Comparison of ENCODE assay signal across 11 mouse cellular contexts in genomic region chr13:13503695-13504386, GRCm38 (mm10).
DNase-seq lines count a peak whose midpoint lies in the region; ATAC-seq and TF ChIP-seq lines count a peak whose summit lies in the region.
"Had no signal": no experiment of that assay in that cellular context is flagged by ENCODE, and none has a peak within 500 bp of the region (broad histone marks: within the 10 kb centered on the region; RNA-seq: fewer than 3 reads in every experiment).

No protein-coding gene starts in this region.

- no peak overlapping the region for H3K4me3 ChIP-seq in lung, embryonic 16.5 days (ENCODE audit: low read length)
- no peak overlapping the region for H3K4me3 ChIP-seq in lung, adult 2 months (replicated peaks; ENCODE audit: extremely low read depth, low read depth, low read length)
- H3K4me3 ChIP-seq in small intestine, adult 2 months (ENCODE audit: low read depth, low read length) = no peak overlapping the region
- H3K4me3 ChIP-seq: myocyte had no signal

- 24% methylated on average over 4 of the region's 4 CpGs for WGBS in lung, embryonic 16.5 days
- WGBS in lung, adult 2 months = 28% methylated on average over 4 of the region's 4 CpGs
- 47% methylated on average over 4 of the region's 4 CpGs for WGBS in small intestine, adult 2 months

- no peak overlapping the region for H3K4me2 ChIP-seq in lung, embryonic 16.5 days (ENCODE audit: low read depth, low read length)

- H3K27me3 ChIP-seq in lung, embryonic 16.5 days (ENCODE audit: control insufficient read depth, insufficient read depth, low read depth, low read length) = no peaks in the 10 kb centered on the region
- no peaks in the 10 kb centered on the region for H3K27me3 ChIP-seq in small intestine, adult 2 months (ENCODE audit: control insufficient read depth, insufficient read depth, low read length)

- DNase-seq in adrenal gland, adult 2 months = peak; percentile 30
- DNase-seq in adrenal gland, adult 18-20 months (ENCODE audit: low spot score in 2 of 2) = no peak
- no peak for DNase-seq in lung, adult 2 months
- DNase-seq in kidney, adult 11 months = peak; percentile 30
- no peak for DNase-seq in natural killer cell, adult 2 months (ENCODE audit: low spot score in 2 of 2)
- no peak for DNase-seq in left cerebral cortex, adult 11 months (ENCODE audit: low spot score)
- DNase-seq: cerebellum, adult 9-10 months; liver had no signal

- peak overlapping the region; percentile 38 for H3K27ac ChIP-seq in lung, embryonic 16.5 days (ENCODE audit: low read length)
- H3K27ac ChIP-seq in small intestine, adult 2 months (ENCODE audit: insufficient read depth, low read depth, low read length) = peak overlapping the region; percentile 29

- no peak for TF ChIP-seq POLR2A in lung, adult 2 months (IDR thresholded peaks at IDR 0.05; ENCODE audit: borderline replicate concordance, extremely low read depth, low read depth, low read length)
- TF ChIP-seq POLR2A in small intestine, adult 2 months (IDR thresholded peaks at IDR 0.05; ENCODE audit: low read depth, low read length) = no peak

- TF ChIP-seq CTCF in lung, adult 2 months (IDR thresholded peaks at IDR 0.05; ENCODE audit: insufficient read depth, low read length) = no peak
- TF ChIP-seq CTCF in small intestine, adult 2 months (IDR thresholded peaks at IDR 0.05; ENCODE audit: extremely low read depth, insufficient read length, insufficient replicate concordance, low read depth, low read length) = no peak

- peaks cover 6% of the 10 kb centered on the region; the same call in 1 of the 2 replicates for H3K4me1 ChIP-seq in lung, embryonic 16.5 days (replicated peaks; ENCODE audit: control insufficient read depth, insufficient read depth, low read length)
- peaks cover 6% of the 10 kb centered on the region; the same call in 1 of the 2 replicates for H3K4me1 ChIP-seq in lung, adult 2 months (ENCODE audit: control insufficient read depth, insufficient read depth, low read length)
- H3K4me1 ChIP-seq in small intestine, adult 2 months (ENCODE audit: control insufficient read depth, insufficient read depth, insufficient read length, low read length) = no peaks in the 10 kb centered on the region

- ATAC-seq in lung, embryonic 16.5 days (ENCODE audit: low read depth) = peak; percentile 68

- peaks cover 14% of the 10 kb centered on the region for H3K36me3 ChIP-seq in lung, embryonic 16.5 days (ENCODE audit: control insufficient read depth, insufficient read depth, low read length)
- H3K36me3 ChIP-seq in small intestine, adult 2 months (ENCODE audit: control insufficient read depth, insufficient read depth, low read length) = peaks cover 1% of the 10 kb centered on the region; the same call in 1 of the 2 replicates

- no peak overlapping the region for H3K9ac ChIP-seq in lung, embryonic 16.5 days (ENCODE audit: low read length)

- H3K9me3 ChIP-seq in lung, embryonic 16.5 days (ENCODE audit: control insufficient read depth, low read length) = no peaks in the 10 kb centered on the region

Comparison
In these comparisons a context has a peak if more than half of its experiments do, and no peak if none do; other contexts are left out.
1. DNase-seq: peak in adrenal gland, adult 2 months (single experiment) and kidney, adult 11 months (single experiment); none in adrenal gland, adult 18-20 months (0 of 2), lung, adult 2 months (single experiment), natural killer cell, adult 2 months (0 of 2) and left cerebral cortex, adult 11 months (single experiment).